Mouse (Mus musculus) thymus, adult 2 months (tissue): Measurements from ENCODE around the gene Apoa5.

Experiments used
- CTCF ChIP-seq: fragments of 200-500 bp; IDR thresholded peaks from 2 replicates; pipeline ENCODE4 v1.5.1; 2012; ENCODE audit warnings: mild to moderate bottlenecking, control low read depth, low read length, moderate library complexity, borderline replicate concordance; ENCODE audit not compliant: control insufficient read depth, poor library complexity, insufficient read depth; ENCODE audit errors: extremely low read depth
- POLR2A ChIP-seq: fragments of 200-500 bp; IDR thresholded peaks from 2 replicates; pipeline ENCODE4 v1.6.1; 2012; ENCODE audit warnings: mild to moderate bottlenecking, low read length, control low read depth, moderate library complexity; ENCODE audit not compliant: control insufficient read depth, poor library complexity, insufficient read depth; ENCODE audit errors: extremely low read depth

GRCm38 (mm10) chr9:46230450-46230975, 37.9 kb upstream of the Apoa5 start:
- TF ChIP-seq CTCF (no peak), POLR2A (no peak)
